Mouse (Mus musculus) intestine, postnatal 0 days (tissue): Measurements from ENCODE around the gene Cabp1. TPM values are rescaled to one million over a fixed set of nuclear protein-coding genes. Genes with fewer than 3 reads are reported as not detected.
"Not testable (repeated sequence)": the region's sequence is repeated elsewhere in the genome, so short reads cannot be mapped to it uniquely, and the experiment has no call there.

Experiments
- ATAC-seq: fragments of 200-750 bp; cut with Nextera tagmentation; 2 replicates; pipeline ENCODE4 v1.8.0; 2017; ENCODE audit warnings: mild to moderate bottlenecking, moderate TSS enrichment, moderate library complexity
- H3K27ac ChIP-seq: fragments of 300-500 bp; sonication (generic); 2 replicates; pipeline ENCODE4 v1.5.1; 2014; ENCODE audit warnings: mild to moderate bottlenecking, low read depth, low read length, moderate library complexity
- H3K27me3 ChIP-seq: fragments of 300-500 bp; sonication (generic); replicated peaks from 2 replicates; pipeline ENCODE4 v1.6.1; 2014; ENCODE audit warnings: low read length, mixed read lengths; ENCODE audit not compliant: control insufficient read depth, insufficient read depth
- H3K36me3 ChIP-seq: fragments of 300-500 bp; sonication (generic); 2 replicates; pipeline ENCODE4 v1.6.1; 2014; ENCODE audit warnings: mild to moderate bottlenecking, moderate library complexity; ENCODE audit not compliant: control insufficient read depth, insufficient read depth
- H3K4me1 ChIP-seq: fragments of 300-500 bp; sonication (generic); replicated peaks from 2 replicates; pipeline ENCODE4 v1.6.1; 2014; ENCODE audit warnings: antibody characterized with exemption, low read length, mixed read lengths; ENCODE audit not compliant: control insufficient read depth, insufficient read depth
- H3K4me2 ChIP-seq: fragments of 300-500 bp; sonication (generic); replicated peaks from 2 replicates; pipeline ENCODE4 v1.6.1; 2014; ENCODE audit warnings: low read depth, mild to moderate bottlenecking, moderate library complexity
- H3K4me3 ChIP-seq: fragments of 300-500 bp; sonication (generic); 2 replicates; pipeline ENCODE4 v1.5.1; 2014; ENCODE audit warnings: low read depth, low read length
- H3K9ac ChIP-seq: fragments of 300-500 bp; sonication (generic); 2 replicates; pipeline ENCODE4 v1.6.1; 2014; ENCODE audit warnings: mild to moderate bottlenecking, low read depth, low read length
- H3K9me3 ChIP-seq: fragments of 300-500 bp; sonication (generic); 2 replicates; pipeline ENCODE4 v1.6.1; 2016; ENCODE audit warnings: mixed run types; ENCODE audit not compliant: control insufficient read depth
- CTCF ChIP-seq: sonication (generic); IDR thresholded peaks from 2 replicates; pipeline ENCODE4 v1.5.1; 2016; ENCODE audit warnings: low read depth, mild to moderate bottlenecking, control low read depth, antibody characterized with exemption, moderate library complexity
- WGBS: fragments of 180-500 bp; shearing (Covaris S2); extraction: QIAGEN DNeasy Blood & Tissue Kit; methylation state at CpG from one replicate; pipeline ENCODE4 v1.1.7; 2014; 5-methylcytosine and 5-hydroxymethylcytosine counted together
- polyA plus RNA-seq: library from polyadenylated mRNA; unstranded; fragments of >200 nt; fragmentation: Nextera tagmentation; extraction: Ambion mirVana; gene quantifications from 2 replicates; pipeline ENCODE4 v1.2.1, GENCODE M21; 2015

Gene Cabp1
- polyA plus RNA-seq, 1 experiment from 2014 or later, result 0.57 TPM

GRCm38 (mm10) chr5:115167396-115167795 lies 26.8 kb downstream of the Cabp1 start:
- no peaks in the 10 kb centered on the region for H3K27me3 ChIP-seq
- WGBS, result 66% methylated on average over 6 of the region's 6 CpGs

GRCm38 (mm10) chr5:115166815-115167194 lies 27.4 kb downstream of the Cabp1 start:
- ATAC-seq, result no peak
- H3K4me3 ChIP-seq, result no peak overlapping the region
- peak overlapping the region; percentile 7; the same call in 1 of the 2 replicates for H3K27ac ChIP-seq
- H3K36me3 ChIP-seq, result no peaks in the 10 kb centered on the region
- no peak for TF ChIP-seq CTCF
- no peak overlapping the region for H3K4me2 ChIP-seq
- no peak overlapping the region for H3K9ac ChIP-seq
- 77% methylated on average over 7 of the region's 7 CpGs for WGBS
- H3K9me3 ChIP-seq, result no peaks in the 10 kb centered on the region
- no peaks in the 10 kb centered on the region for H3K4me1 ChIP-seq
- H3K27me3 ChIP-seq, result no peaks in the 10 kb centered on the region

More at GRCm38 (mm10) chr5:115167396-115167795, 26.8 kb downstream of the Cabp1 start:
- Histone ChIP-seq H3K9ac (no peak overlapping the region), H3K36me3 (no peaks in the 10 kb centered on the region), H3K9me3 (no peaks in the 10 kb centered on the region), H3K4me1 (no peaks in the 10 kb centered on the region), H3K4me3 (no peak overlapping the region), H3K4me2 (no peak overlapping the region), H3K27ac (no peak overlapping the region)
- TF ChIP-seq CTCF, result no peak
- ATAC-seq, result no peak

GRCm38 (mm10) chr5:115165895-115166814 lies 28.0 kb downstream of the Cabp1 start:
- no peak overlapping the region for H3K9ac ChIP-seq
- peak; percentile 48 for ATAC-seq
- H3K4me2 ChIP-seq, result no peak overlapping the region
- no peaks in the 10 kb centered on the region for H3K27me3 ChIP-seq
- TF ChIP-seq CTCF, result peak; percentile 52
- no peaks in the 10 kb centered on the region for H3K9me3 ChIP-seq
- H3K4me3 ChIP-seq, result no peak overlapping the region
- peak overlapping the region; percentile 7; the same call in 1 of the 2 replicates for H3K27ac ChIP-seq
- WGBS, result 38% methylated on average over 11 of the region's 11 CpGs
- no peaks in the 10 kb centered on the region for H3K4me1 ChIP-seq
- no peaks in the 10 kb centered on the region for H3K36me3 ChIP-seq

GRCm38 (mm10) chr5:115165351-115165750 lies 28.8 kb downstream of the Cabp1 start:
- Histone ChIP-seq H3K4me2 (no peak overlapping the region), H3K27me3 (no peaks in the 10 kb centered on the region), H3K4me1 (0 out of 2 replicates have a peak, but pooled peaks cover 3% of the 10 kb centered on the region), H3K4me3 (no peak overlapping the region), H3K9ac (no peak overlapping the region), H3K27ac (no peak overlapping the region), H3K36me3 (no peaks in the 10 kb centered on the region), H3K9me3 (no peaks in the 10 kb centered on the region)
- WGBS, result 57% methylated on average over 9 of the region's 9 CpGs
- TF ChIP-seq CTCF, result peak; percentile 66
- no peak for ATAC-seq

- H3K27me3 ChIP-seq, H3K36me3 ChIP-seq, H3K4me1 ChIP-seq, H3K9ac ChIP-seq, ATAC-seq, H3K27ac ChIP-seq, H3K4me3 ChIP-seq, H3K4me2 ChIP-seq, H3K9me3 ChIP-seq: not testable (repeated sequence)
- WGBS, result 85% methylated on average over 4 of the region's 4 CpGs
These were observed 29.7 kb downstream of the Cabp1 start for GRCm38 (mm10) chr5:115164446-115164845.

GRCm38 (mm10) chr5:115163563-115163962 lies 30.6 kb downstream of the Cabp1 start:
- H3K9ac ChIP-seq, result no peak overlapping the region
- no peaks in the 10 kb centered on the region for H3K36me3 ChIP-seq
- H3K9me3 ChIP-seq, result no peaks in the 10 kb centered on the region
- 40% methylated on average over 8 of the region's 8 CpGs for WGBS
- H3K4me2 ChIP-seq, result no peak overlapping the region
- 0 out of 2 replicates have a peak, but pooled peaks cover 3% of the 10 kb centered on the region for H3K4me1 ChIP-seq
- no peaks in the 10 kb centered on the region for H3K27me3 ChIP-seq
- no peak overlapping the region for H3K4me3 ChIP-seq
- H3K27ac ChIP-seq, result no peak overlapping the region
- TF ChIP-seq CTCF, result peak; percentile 72
- ATAC-seq, result no peak

- H3K9ac ChIP-seq, H3K9me3 ChIP-seq: not testable (repeated sequence)
These were observed 32.3 kb downstream of the Cabp1 start for GRCm38 (mm10) chr5:115161940-115162279.

More at GRCm38 (mm10) chr5:115161940-115162279, 32.3 kb downstream of the Cabp1 start:
- not testable (repeated sequence) for H3K27ac ChIP-seq, H3K36me3 ChIP-seq, H3K4me3 ChIP-seq, H3K4me2 ChIP-seq, H3K4me1 ChIP-seq, ATAC-seq, H3K27me3 ChIP-seq
- no CpG with 5 or more reads among the region's 1 CpGs for WGBS
